Mouse (Mus musculus): Measurements from ENCODE around the gene Trim28. TPM values are rescaled to one million over a fixed set of nuclear protein-coding genes. Genes with fewer than 3 reads are reported as not detected.

The Trim28 gene
- polyA plus RNA-seq, 1 experiment from 2014 or later: 252 TPM

GRCm38 (mm10) chr7:13023928-13024731, 25.2 kb downstream of the Trim28 start:
- 0% methylated on average over 88 of the region's 95 CpGs for WGBS
- H3K9me3 ChIP-seq: no peaks in the 10 kb centered on the region

GRCm38 (mm10) chr7:13024805-13025204, 25.9 kb downstream of the Trim28 start:
- Histone ChIP-seq H3K9ac (replicated peaks) (peak overlapping the region; percentile 79), H3K27me3 (no peaks in the 10 kb centered on the region), H3K4me3 (peak overlapping the region; percentile 52), H3K27ac (replicated peaks) (peak overlapping the region; percentile 96), H3K36me3 (peaks cover 41% of the 10 kb centered on the region), H3K4me1 (peaks cover 30% of the 10 kb centered on the region), H3K4me2 (replicated peaks) (peak overlapping the region; percentile 96), H3K9me3 (no peaks in the 10 kb centered on the region)
- ATAC-seq (replicated peaks): peak; percentile 68
- under 1% methylated on average over 41 of the region's 44 CpGs for WGBS

More at GRCm38 (mm10) chr7:13023928-13024731, 25.2 kb downstream of the Trim28 start:
- peaks cover 34% of the 10 kb centered on the region for H3K36me3 ChIP-seq
- H3K27me3 ChIP-seq: no peaks in the 10 kb centered on the region
- peaks cover 30% of the 10 kb centered on the region for H3K4me1 ChIP-seq
- peak overlapping the region; percentile 96 for H3K27ac ChIP-seq (replicated peaks)
- peak; percentile 88 for ATAC-seq (replicated peaks)
- peak overlapping the region; percentile 96 for H3K4me2 ChIP-seq (replicated peaks)
- peak overlapping the region; percentile 79 for H3K9ac ChIP-seq (replicated peaks)
- peak overlapping the region; percentile 52 for H3K4me3 ChIP-seq

DNA sequence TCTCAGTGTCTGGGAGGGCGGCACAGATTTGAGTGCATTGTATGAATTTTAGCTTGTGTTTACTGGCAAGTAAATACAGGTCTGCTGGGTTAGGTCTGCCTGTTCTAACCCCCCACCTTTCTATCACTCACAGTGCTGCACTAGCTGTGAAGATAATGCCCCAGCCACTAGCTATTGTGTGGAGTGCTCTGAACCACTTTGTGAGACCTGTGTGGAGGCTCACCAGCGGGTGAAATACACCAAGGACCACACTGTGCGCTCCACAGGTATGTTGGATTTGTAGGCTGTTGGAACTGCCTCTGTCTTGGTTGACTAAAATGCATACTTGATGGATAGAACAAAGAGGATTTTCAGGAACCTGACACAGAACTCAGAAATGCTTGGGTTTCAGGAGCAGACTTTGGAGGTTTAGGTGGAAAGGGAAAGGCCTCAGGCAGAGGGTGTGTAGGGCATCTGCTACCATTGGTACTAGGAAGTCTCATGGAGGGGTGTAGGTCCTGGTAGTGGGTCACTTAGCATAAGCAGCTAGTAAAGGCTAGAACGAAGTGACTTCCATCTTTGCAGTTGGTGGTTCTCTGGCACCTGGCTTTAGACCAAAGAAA, 26.7 kb downstream of the Trim28 start:
- Histone ChIP-seq H3K9me3 (no peaks in the 10 kb centered on the region), H3K9ac (replicated peaks) (peak overlapping the region; percentile 79), H3K4me3 (peak overlapping the region; percentile 52), H3K27me3 (no peaks in the 10 kb centered on the region), H3K4me2 (replicated peaks) (peak overlapping the region; percentile 96), H3K27ac (replicated peaks) (peak overlapping the region; percentile 96; the same call in 1 of the 2 replicates), H3K4me1 (peaks cover 30% of the 10 kb centered on the region), H3K36me3 (peaks cover 49% of the 10 kb centered on the region)
- ATAC-seq (replicated peaks): no peak
- 32% methylated on average over 4 of the region's 4 CpGs for WGBS

DNA sequence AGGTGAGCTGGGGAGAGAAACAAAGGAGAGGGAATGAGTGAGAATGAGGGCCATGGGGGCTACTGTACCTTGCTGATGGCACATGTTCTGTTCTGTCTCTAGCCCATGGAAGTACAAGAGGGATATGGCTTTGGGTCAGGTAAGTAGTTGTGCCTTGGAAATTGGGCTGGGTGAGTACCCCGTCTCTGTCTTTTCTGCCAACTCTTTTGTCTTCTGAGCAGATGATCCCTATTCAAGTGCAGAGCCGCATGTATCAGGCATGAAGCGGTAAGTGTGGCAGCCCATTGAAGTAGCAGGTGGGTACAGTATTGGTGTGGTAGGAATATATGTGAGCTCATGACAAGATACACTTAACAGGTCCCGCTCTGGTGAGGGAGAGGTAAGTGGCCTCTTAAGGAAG, 30.1 kb downstream of the Trim28 start:
- H3K36me3 ChIP-seq: peaks cover 78% of the 10 kb centered on the region

DNA sequence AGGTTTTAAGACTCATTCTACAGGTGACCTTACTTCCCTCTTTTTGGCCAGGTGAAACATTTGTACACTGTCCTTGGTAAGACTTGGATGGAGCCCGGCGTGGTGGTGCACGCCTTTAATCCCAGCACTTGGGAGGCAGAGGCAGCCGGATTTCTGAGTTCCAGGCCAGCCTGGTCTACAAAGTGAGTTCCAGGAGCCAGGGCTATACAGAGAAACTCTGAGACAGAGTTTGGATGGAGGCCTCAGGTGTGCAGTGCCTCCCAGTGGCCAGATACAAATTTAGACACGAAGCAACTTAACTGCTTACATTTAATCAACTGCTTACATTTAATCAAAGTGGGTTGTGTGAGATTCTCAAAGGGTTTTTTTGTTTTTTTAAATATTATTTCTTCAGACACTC, 32.2 kb downstream of the Trim28 start:
- Histone ChIP-seq H3K27me3 (no peaks in the 10 kb centered on the region), H3K4me3 (no peak overlapping the region), H3K27ac (replicated peaks) (no peak overlapping the region), H3K36me3 (peaks cover 85% of the 10 kb centered on the region), H3K9ac (replicated peaks) (no peak overlapping the region), H3K9me3 (no peaks in the 10 kb centered on the region), H3K4me2 (replicated peaks) (no peak overlapping the region), H3K4me1 (peaks cover 41% of the 10 kb centered on the region)
- no peak for ATAC-seq (replicated peaks)
- 67% methylated on average over 5 of the region's 5 CpGs for WGBS

More for the DNA sequence above, 30.1 kb downstream of the Trim28 start:
- Histone ChIP-seq H3K4me3 (no peak overlapping the region), H3K27ac (replicated peaks) (no peak overlapping the region), H3K9ac (replicated peaks) (no peak overlapping the region), H3K9me3 (no peaks in the 10 kb centered on the region), H3K4me1 (peaks cover 34% of the 10 kb centered on the region), H3K27me3 (no peaks in the 10 kb centered on the region), H3K4me2 (replicated peaks) (no peak overlapping the region)
- WGBS: 87% methylated on average over 4 of the region's 4 CpGs
- no peak for ATAC-seq (replicated peaks)

GRCm38 (mm10) chr7:13031983-13032382, 33.1 kb downstream of the Trim28 start:
- Histone ChIP-seq H3K27ac (replicated peaks) (no peak overlapping the region), H3K27me3 (no peaks in the 10 kb centered on the region), H3K36me3 (peaks cover 79% of the 10 kb centered on the region), H3K4me3 (no peak overlapping the region), H3K4me1 (peaks cover 41% of the 10 kb centered on the region), H3K4me2 (replicated peaks) (no peak overlapping the region), H3K9ac (replicated peaks) (no peak overlapping the region), H3K9me3 (no peaks in the 10 kb centered on the region)
- 86% methylated on average over 2 of the region's 2 CpGs for WGBS
- no peak for ATAC-seq (replicated peaks)

GRCm38 (mm10) chr7:13032541-13032940, 33.6 kb downstream of the Trim28 start:
- Histone ChIP-seq H3K9me3 (no peaks in the 10 kb centered on the region), H3K4me3 (no peak overlapping the region), H3K4me2 (replicated peaks) (no peak overlapping the region), H3K27ac (replicated peaks) (no peak overlapping the region), H3K36me3 (peaks cover 73% of the 10 kb centered on the region), H3K27me3 (no peaks in the 10 kb centered on the region), H3K4me1 (peaks cover 41% of the 10 kb centered on the region), H3K9ac (replicated peaks) (no peak overlapping the region)
- 91% methylated on average over 7 of the region's 7 CpGs for WGBS
- no peak for ATAC-seq (replicated peaks)

- ATAC-seq (replicated peaks): no peak
- Histone ChIP-seq H3K36me3 (peaks cover 63% of the 10 kb centered on the region), H3K27ac (replicated peaks) (peak overlapping the region; percentile 92), H3K4me3 (peak overlapping the region; percentile 56), H3K9ac (replicated peaks) (peak overlapping the region; percentile 68), H3K4me1 (peaks cover 43% of the 10 kb centered on the region), H3K4me2 (replicated peaks) (peak overlapping the region; percentile 78), H3K27me3 (no peaks in the 10 kb centered on the region), H3K9me3 (no peaks in the 10 kb centered on the region)
- WGBS: 50% methylated on average over 13 of the region's 13 CpGs
Observed at GRCm38 (mm10) chr7:13033451-13034147, 34.7 kb downstream of the Trim28 start.

GRCm38 (mm10) chr7:13034148-13034977, 35.4 kb downstream of the Trim28 start, which contains the start of gene Chmp2a:
Gene Chmp2a, minus strand, starts transcription at chr7:13034807.
- Histone ChIP-seq H3K27ac (replicated peaks) (peak within 1 kb of the TSS; percentile 92), H3K4me1 (peaks cover 50% of the 10 kb centered on the region), H3K9ac (replicated peaks) (peak within 1 kb of the TSS; percentile 68), H3K4me3 (peak within 1 kb of the TSS; percentile 56), H3K36me3 (peaks cover 55% of the 10 kb centered on the region), H3K4me2 (replicated peaks) (peak within 1 kb of the TSS; percentile 78), H3K9me3 (no peaks in the 10 kb centered on the region), H3K27me3 (no peaks in the 10 kb centered on the region)
- peak; percentile 81 for ATAC-seq (replicated peaks)
- WGBS: under 1% methylated on average over 45 of the region's 45 CpGs

DNA sequence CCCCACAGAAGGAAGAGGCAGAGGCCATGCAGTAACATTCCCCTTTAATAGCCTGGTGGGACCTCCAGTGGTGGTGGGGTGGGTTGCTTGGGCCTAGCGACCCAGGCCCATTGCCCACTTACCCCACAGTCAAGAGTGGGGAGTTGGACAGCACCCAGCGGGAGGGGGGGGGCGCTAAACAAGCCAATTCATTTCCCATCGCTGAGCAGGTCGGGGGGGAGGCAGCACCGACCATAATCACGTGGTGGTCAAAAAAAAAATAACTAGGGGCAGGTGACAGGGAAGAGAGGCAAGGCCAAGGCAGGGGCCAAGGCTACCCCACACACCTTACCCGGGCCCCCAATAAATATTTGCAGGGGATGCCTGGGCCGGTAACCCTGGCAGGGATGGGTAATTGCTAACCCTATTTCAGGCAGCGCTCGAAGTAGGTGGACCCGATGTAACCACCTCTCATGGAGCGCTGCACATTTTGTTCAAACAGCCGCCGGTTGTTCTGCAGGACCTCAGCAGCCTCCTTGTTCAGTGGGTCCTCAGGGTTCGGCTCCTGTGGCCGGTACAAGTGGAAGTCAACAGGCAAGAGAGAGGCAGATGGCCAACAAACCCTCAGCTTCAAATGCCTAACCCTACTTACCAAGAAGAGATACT, 36.4 kb downstream of the Trim28 start:
- Histone ChIP-seq H3K27ac (replicated peaks) (peak overlapping the region; percentile 92), H3K9ac (replicated peaks) (no peak overlapping the region), H3K4me2 (replicated peaks) (0 out of 2 replicates have a peak overlapping the region, but pooled peaks have one; percentile 78), H3K4me3 (0 out of 2 replicates have a peak overlapping the region, but pooled peaks have one; percentile 56), H3K9me3 (no peaks in the 10 kb centered on the region), H3K4me1 (peaks cover 50% of the 10 kb centered on the region), H3K27me3 (no peaks in the 10 kb centered on the region), H3K36me3 (peaks cover 45% of the 10 kb centered on the region)
- ATAC-seq (replicated peaks): no peak
- 81% methylated on average over 17 of the region's 17 CpGs for WGBS

GRCm38 (mm10) chr7:13036806-13037205, 37.9 kb downstream of the Trim28 start:
- peak overlapping the region; percentile 100 for H3K27ac ChIP-seq (replicated peaks)
- 49% methylated on average over 4 of the region's 4 CpGs for WGBS
- H3K27me3 ChIP-seq: peaks cover 4% of the 10 kb centered on the region; the same call in 1 of the 2 replicates
- no peaks in the 10 kb centered on the region for H3K9me3 ChIP-seq
- peak overlapping the region; percentile 99 for H3K9ac ChIP-seq (replicated peaks)
- H3K4me1 ChIP-seq: peaks cover 50% of the 10 kb centered on the region
- H3K4me2 ChIP-seq (replicated peaks): peak overlapping the region; percentile 78
- H3K36me3 ChIP-seq: peaks cover 31% of the 10 kb centered on the region
- H3K4me3 ChIP-seq: peak overlapping the region; percentile 90
- no peak for ATAC-seq (replicated peaks)

Data from forebrain, embryonic 15.5 days (tissue).